Mouse (Mus musculus) limb, embryonic 15.5 days (tissue): ENCODE results near the gene Cd209d. TPM values are rescaled to one million over a fixed set of nuclear protein-coding genes. Genes with fewer than 3 reads are reported as not detected.
"Not testable (repeated sequence)": the region's sequence is repeated elsewhere in the genome, so short reads cannot be mapped to it uniquely, and the experiment has no call there.

Experiments
- ATAC-seq: fragments of 200-750 bp; cut with Nextera tagmentation; 2 replicates; pipeline ENCODE4 v1.8.0; 2017; ENCODE audit warnings: low read depth, moderate TSS enrichment; ENCODE audit not compliant: insufficient number of reproducible peaks, low FRiP score, low TSS enrichment
- H3K27ac ChIP-seq: fragments of 300-500 bp; sonication (generic); 2 replicates; pipeline ENCODE4 v1.5.1; 2015; ENCODE audit warnings: moderate library complexity, mild to moderate bottlenecking, inconsistent platforms
- H3K27me3 ChIP-seq: fragments of 300-500 bp; sonication (generic); 2 replicates; pipeline ENCODE4 v1.6.1; 2015; ENCODE audit warnings: inconsistent platforms
- H3K36me3 ChIP-seq: fragments of 300-500 bp; sonication (generic); 2 replicates; pipeline ENCODE4 v1.6.1; 2015; ENCODE audit warnings: inconsistent platforms
- H3K4me1 ChIP-seq: fragments of 300-500 bp; sonication (generic); 2 replicates; pipeline ENCODE4 v1.6.1; 2015; ENCODE audit warnings: inconsistent platforms
- H3K4me2 ChIP-seq: fragments of 300-500 bp; sonication (generic); 2 replicates; pipeline ENCODE4 v1.6.1; 2015; ENCODE audit warnings: mild to moderate bottlenecking, inconsistent platforms
- H3K4me3 ChIP-seq: fragments of 300-500 bp; sonication (generic); 2 replicates; pipeline ENCODE4 v1.5.1; 2015; ENCODE audit warnings: mild to moderate bottlenecking, inconsistent platforms
- H3K9ac ChIP-seq: fragments of 300-500 bp; sonication (generic); 2 replicates; pipeline ENCODE4 v1.6.1; 2015; ENCODE audit warnings: inconsistent platforms
- H3K9me3 ChIP-seq: fragments of 300-500 bp; sonication (generic); 2 replicates; pipeline ENCODE4 v1.6.1; 2016; ENCODE audit warnings: inconsistent platforms
- WGBS: fragments of 180-500 bp; shearing (Covaris S2); methylation state at CpG from one replicate; pipeline ENCODE4 v1.1.7; 2015; 5-methylcytosine and 5-hydroxymethylcytosine counted together
- polyA plus RNA-seq: library from polyadenylated mRNA; unstranded; fragments of >200 nt; fragmentation: Nextera tagmentation; extraction: Ambion mirVana; gene quantifications from 2 replicates; pipeline ENCODE4 v1.2.1, GENCODE M21; 2015

Cd209d gene
- not detected in 2 replicates for polyA plus RNA-seq

DNA sequence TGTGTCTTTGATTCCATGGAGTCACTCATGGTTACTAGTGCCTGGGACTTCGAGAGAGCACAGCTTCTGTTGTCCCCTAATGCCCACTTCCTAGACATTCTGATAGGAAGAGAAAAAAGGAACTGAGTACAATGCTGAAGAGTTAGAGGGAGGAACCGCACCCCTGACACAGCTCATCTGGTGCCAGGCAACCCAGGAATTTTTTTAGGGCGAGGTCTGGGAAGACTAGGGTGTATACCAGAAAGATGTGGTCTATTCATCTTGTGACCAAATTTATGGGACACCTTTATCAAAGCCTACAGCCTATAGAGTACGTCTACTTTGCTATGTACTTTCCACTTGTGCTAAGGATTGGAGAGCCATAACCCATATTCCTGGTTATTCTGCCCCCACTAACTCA lies at the start of gene Cd209d:
Gene Cd209d, minus strand, starts transcription at position 101 of the 400 bp plus-strand sequence.
- no peaks in the 10 kb centered on the region for H3K36me3 ChIP-seq
- no peak within 1 kb of the TSS for H3K27ac ChIP-seq
- H3K9ac ChIP-seq = no peak within 1 kb of the TSS
- H3K4me2 ChIP-seq = no peak within 1 kb of the TSS
- no peaks in the 10 kb centered on the region for H3K9me3 ChIP-seq
- H3K4me3 ChIP-seq = no peak within 1 kb of the TSS
- no peaks in the 10 kb centered on the region for H3K27me3 ChIP-seq
- 69% methylated on average over 4 of the region's 4 CpGs for WGBS
- H3K4me1 ChIP-seq = no peaks in the 10 kb centered on the region
- no peak for ATAC-seq

GRCm38 (mm10) chr8:3926744-3927143 lies 48.4 kb upstream of the Cd209d start, which contains the start of gene Cd209b:
Gene Cd209b (minus strand): TSS chr8:3926844.
- H3K36me3 ChIP-seq = no peaks in the 10 kb centered on the region
- H3K4me3 ChIP-seq = no peak within 1 kb of the TSS
- WGBS = 90% methylated on average over 3 of the region's 3 CpGs
- H3K27ac ChIP-seq = no peak within 1 kb of the TSS
- no peak within 1 kb of the TSS for H3K4me2 ChIP-seq
- H3K27me3 ChIP-seq = no peaks in the 10 kb centered on the region
- H3K4me1 ChIP-seq = no peaks in the 10 kb centered on the region
- no peaks in the 10 kb centered on the region for H3K9me3 ChIP-seq
- H3K9ac ChIP-seq = no peak within 1 kb of the TSS
- no peak for ATAC-seq

DNA sequence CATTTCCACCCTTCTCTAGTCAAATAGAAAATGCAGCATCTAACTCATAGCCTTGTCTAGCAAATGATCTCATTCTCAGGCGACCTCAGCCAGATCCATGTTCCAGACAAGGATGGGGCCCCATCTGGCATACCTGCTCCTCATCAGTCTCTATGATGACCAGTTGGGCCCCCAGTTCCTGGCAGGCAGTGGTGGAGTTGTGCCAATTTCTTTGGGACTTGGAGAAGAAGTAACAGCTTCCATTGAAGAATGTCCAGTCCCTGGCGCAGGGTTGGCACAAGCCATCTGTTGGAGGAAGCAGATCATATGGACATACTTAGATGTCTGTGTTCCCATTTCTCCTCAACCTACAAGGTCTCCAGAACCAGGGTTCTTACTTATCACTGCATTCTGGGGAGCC lies 2.2 kb downstream of the Cd209d start:
- 0 out of 2 replicates have a peak, but pooled peaks cover 4% of the 10 kb centered on the region for H3K9me3 ChIP-seq
- H3K4me2 ChIP-seq = no peak overlapping the region
- H3K9ac ChIP-seq = no peak overlapping the region
- no peaks in the 10 kb centered on the region for H3K36me3 ChIP-seq
- no peaks in the 10 kb centered on the region for H3K4me1 ChIP-seq
- WGBS = 78% methylated on average over 2 of the region's 2 CpGs
- no peak for ATAC-seq
- no peak overlapping the region for H3K27ac ChIP-seq
- no peak overlapping the region for H3K4me3 ChIP-seq
- H3K27me3 ChIP-seq = no peaks in the 10 kb centered on the region

DNA sequence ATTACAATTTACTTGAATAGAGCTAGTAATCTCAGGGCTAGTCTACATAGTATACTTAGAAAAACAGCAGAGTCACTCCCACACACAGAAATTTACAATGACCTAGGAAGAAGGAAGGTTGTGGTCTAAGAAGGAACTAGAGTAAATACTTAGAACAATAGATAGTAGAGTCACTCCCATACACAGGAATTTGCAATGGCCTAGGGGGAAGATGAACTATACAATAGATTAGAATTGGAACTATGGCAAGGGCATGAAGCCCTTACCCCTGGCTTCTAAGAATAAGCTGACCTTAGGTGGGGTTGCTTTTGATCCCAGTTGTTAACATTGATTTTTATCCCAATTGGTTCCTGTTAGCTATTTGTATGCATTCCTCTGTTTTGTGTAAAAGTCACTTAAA lies 15.6 kb downstream of the Cd209d start:
- H3K27ac ChIP-seq, H3K27me3 ChIP-seq, H3K4me3 ChIP-seq, H3K9me3 ChIP-seq, H3K4me1 ChIP-seq, H3K36me3 ChIP-seq, H3K4me2 ChIP-seq, ATAC-seq, H3K9ac ChIP-seq: not testable (repeated sequence)

- ATAC-seq = no peak
- Histone ChIP-seq H3K27ac (no peak within 1 kb of the TSS), H3K4me1 (no peaks in the 10 kb centered on the region), H3K4me3 (no peak within 1 kb of the TSS), H3K27me3 (no peaks in the 10 kb centered on the region), H3K4me2 (no peak within 1 kb of the TSS), H3K9ac (no peak within 1 kb of the TSS), H3K9me3 (no peaks in the 10 kb centered on the region; the same call in 1 of the 2 replicates), H3K36me3 (no peaks in the 10 kb centered on the region)
- 60% methylated on average over 2 of the region's 2 CpGs for WGBS
Observed at GRCm38 (mm10) chr8:3854209-3854608, 24.1 kb downstream of the Cd209d start, which contains the start of gene Cd209e. Gene Cd209e (minus strand): TSS chr8:3854309.

Other genes starting within 250 kb of the Cd209d start
- 42.5 and 43.0 TPM in 2 replicates for gene Stxbp2, start 247.6 kb downstream of the Cd209d start, polyA plus RNA-seq
- gene Retn, start 222.8 kb downstream of the Cd209d start, polyA plus RNA-seq = not detected in 2 replicates
- 0.51 and 1.1 TPM in 2 replicates for gene Mcemp1, start 212.8 kb downstream of the Cd209d start, polyA plus RNA-seq
- 7.6 and 9.9 TPM in 2 replicates for gene Fcor, start 206.2 kb downstream of the Cd209d start, polyA plus RNA-seq
- gene Trappc5, start 202.3 kb downstream of the Cd209d start, polyA plus RNA-seq = 37.7 and 39.0 TPM in 2 replicates
- 0.17 and 0.33 TPM in 2 replicates for gene Fcer2a, start 184.4 kb downstream of the Cd209d start, polyA plus RNA-seq
- not detected in 2 replicates for gene Clec4g, start 157.9 kb downstream of the Cd209d start, polyA plus RNA-seq
- 0.52 and 0.77 TPM in 2 replicates for gene Cd209a, start 129.6 kb downstream of the Cd209d start, polyA plus RNA-seq
- not detected in 2 replicates for gene Cd209e, start 24.2 kb downstream of the Cd209d start, polyA plus RNA-seq
- not detected in 2 replicates for gene Cd209b, start 48.3 kb upstream of the Cd209d start, polyA plus RNA-seq
- gene Cd209c, start 76.2 kb upstream of the Cd209d start, polyA plus RNA-seq = 0.27 and 0.36 TPM in 2 replicates
- gene Cd209f, start 227.3 kb upstream of the Cd209d start, polyA plus RNA-seq = not detected in 2 replicates